Mouse (Mus musculus): ENCODE data around the gene Lmntd2. TPM values are rescaled to one million over a fixed set of nuclear protein-coding genes. Genes with fewer than 3 reads are reported as not detected.
A peak's percentile ranks its signal among the peaks of the same experiment; 100 is the strongest.

Lmntd2 gene
- polyA plus RNA-seq, 1 experiment from 2014 or later = 0.35 TPM

DNA sequence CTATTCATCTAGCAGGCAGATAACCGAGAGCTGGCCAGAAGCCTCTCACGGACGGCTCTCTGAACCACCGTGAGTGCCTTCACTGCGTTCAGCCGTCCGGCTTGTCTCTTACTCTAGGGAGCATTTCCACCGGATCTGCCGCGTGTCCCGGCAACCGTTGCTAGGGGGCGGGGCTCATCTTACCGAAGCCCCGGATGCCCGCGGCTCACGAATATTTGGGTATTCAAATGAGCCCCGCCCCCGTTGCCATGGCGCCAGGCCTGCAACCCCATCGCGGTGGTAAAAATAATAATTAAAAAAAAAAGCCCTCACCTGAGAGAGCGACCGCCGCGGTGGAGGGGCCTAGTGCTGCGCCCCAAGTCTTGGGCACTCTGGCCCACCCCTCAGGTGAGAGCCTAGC lies 19.1 kb downstream of the Lmntd2 start:
- ATAC-seq = peak; percentile 40; the same call in 1 of the 2 replicates
- under 1% methylated on average over 28 of the region's 28 CpGs for WGBS
- Histone ChIP-seq H3K4me1 (ENCODE audit: control insufficient read depth, insufficient read depth, low read depth, low read length) (peaks cover 19% of the 10 kb centered on the region), H3K9me3 (ENCODE audit: control insufficient read depth, low read length) (no peaks in the 10 kb centered on the region), H3K27ac (ENCODE audit: low read depth, low read length) (peak overlapping the region; percentile 82), H3K4me2 (ENCODE audit: low read length) (peak overlapping the region; percentile 99), H3K9ac (ENCODE audit: low read depth, low read length) (peak overlapping the region; percentile 71), H3K27me3 (replicated peaks; ENCODE audit: control insufficient read depth, insufficient read depth, low read length) (no peaks in the 10 kb centered on the region), H3K36me3 (ENCODE audit: control insufficient read depth, insufficient read depth, low read length) (peaks cover 21% of the 10 kb centered on the region), H3K4me3 (ENCODE audit: low read length) (peak overlapping the region; percentile 69)

- Histone ChIP-seq H3K27me3 (replicated peaks; ENCODE audit: control insufficient read depth, insufficient read depth, low read length) (no peaks in the 10 kb centered on the region), H3K27ac (ENCODE audit: low read depth, low read length) (peak overlapping the region; percentile 82), H3K4me1 (ENCODE audit: control insufficient read depth, insufficient read depth, low read depth, low read length) (peaks cover 19% of the 10 kb centered on the region), H3K4me2 (ENCODE audit: low read length) (peak overlapping the region; percentile 99), H3K4me3 (ENCODE audit: low read length) (peak overlapping the region; percentile 69), H3K9me3 (ENCODE audit: control insufficient read depth, low read length) (no peaks in the 10 kb centered on the region), H3K36me3 (ENCODE audit: control insufficient read depth, insufficient read depth, low read length) (peaks cover 23% of the 10 kb centered on the region), H3K9ac (ENCODE audit: low read depth, low read length) (peak overlapping the region; percentile 71)
- 0% methylated on average over 23 of the region's 23 CpGs for WGBS
- ATAC-seq = 0 out of 2 replicates have a peak, but pooled peaks have one; percentile 0
Observed at GRCm38 (mm10) chr7:141194409-141194808, 19.5 kb downstream of the Lmntd2 start.

DNA sequence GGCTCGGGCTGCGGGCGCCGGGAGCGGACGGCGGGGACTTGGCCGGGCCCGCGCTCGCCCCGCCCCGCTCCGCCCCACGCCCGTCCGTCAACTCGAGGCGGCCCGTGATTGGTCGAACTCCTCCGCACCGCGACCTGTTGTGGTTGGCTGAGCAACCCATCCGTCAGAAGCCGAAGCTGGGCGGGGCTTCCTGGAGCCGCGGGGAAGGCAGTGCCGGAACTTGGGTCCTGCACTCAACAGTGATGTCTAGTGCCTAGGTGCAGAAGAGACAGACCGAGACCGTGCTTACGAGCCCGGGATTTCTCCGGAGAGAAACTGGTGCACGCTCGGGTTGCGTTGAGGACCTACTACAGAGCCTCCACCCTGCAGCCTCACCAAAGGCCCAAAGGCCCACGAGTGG lies 19.9 kb downstream of the Lmntd2 start, which contains the start of the genes Hras and Lrrc56:
TSS of gene Hras (minus strand) at position 58 of the 400 bp plus-strand sequence.
TSS of gene Lrrc56 (plus strand) at position 210 of the 400 bp plus-strand sequence.
- peak within 1 kb of the TSS; percentile 87 for H3K27ac ChIP-seq (ENCODE audit: low read depth, low read length)
- peak; percentile 95 for ATAC-seq
- WGBS = under 1% methylated on average over 36 of the region's 39 CpGs
- no peaks in the 10 kb centered on the region for H3K9me3 ChIP-seq (ENCODE audit: control insufficient read depth, low read length)
- H3K4me3 ChIP-seq (ENCODE audit: low read length) = peak within 1 kb of the TSS; percentile 69
- H3K27me3 ChIP-seq (replicated peaks; ENCODE audit: control insufficient read depth, insufficient read depth, low read length) = no peaks in the 10 kb centered on the region
- peaks cover 26% of the 10 kb centered on the region for H3K36me3 ChIP-seq (ENCODE audit: control insufficient read depth, insufficient read depth, low read length)
- H3K9ac ChIP-seq (ENCODE audit: low read depth, low read length) = peak within 1 kb of the TSS; percentile 98
- H3K4me2 ChIP-seq (ENCODE audit: low read length) = peak within 1 kb of the TSS; percentile 99
- H3K4me1 ChIP-seq (ENCODE audit: control insufficient read depth, insufficient read depth, low read depth, low read length) = peaks cover 19% of the 10 kb centered on the region

GRCm38 (mm10) chr7:141193348-141193856 lies 20.5 kb downstream of the Lmntd2 start:
- H3K4me3 ChIP-seq (ENCODE audit: low read length) = peak overlapping the region; percentile 69
- peaks cover 26% of the 10 kb centered on the region for H3K36me3 ChIP-seq (ENCODE audit: control insufficient read depth, insufficient read depth, low read length)
- no peaks in the 10 kb centered on the region for H3K27me3 ChIP-seq (replicated peaks; ENCODE audit: control insufficient read depth, insufficient read depth, low read length)
- peak overlapping the region; percentile 98 for H3K9ac ChIP-seq (ENCODE audit: low read depth, low read length)
- H3K9me3 ChIP-seq (ENCODE audit: control insufficient read depth, low read length) = no peaks in the 10 kb centered on the region
- peak; percentile 59 for ATAC-seq
- 0% methylated on average over 26 of the region's 43 CpGs for WGBS
- peak overlapping the region; percentile 87 for H3K27ac ChIP-seq (ENCODE audit: low read depth, low read length)
- peak overlapping the region; percentile 99 for H3K4me2 ChIP-seq (ENCODE audit: low read length)
- H3K4me1 ChIP-seq (ENCODE audit: control insufficient read depth, insufficient read depth, low read depth, low read length) = peaks cover 19% of the 10 kb centered on the region

DNA sequence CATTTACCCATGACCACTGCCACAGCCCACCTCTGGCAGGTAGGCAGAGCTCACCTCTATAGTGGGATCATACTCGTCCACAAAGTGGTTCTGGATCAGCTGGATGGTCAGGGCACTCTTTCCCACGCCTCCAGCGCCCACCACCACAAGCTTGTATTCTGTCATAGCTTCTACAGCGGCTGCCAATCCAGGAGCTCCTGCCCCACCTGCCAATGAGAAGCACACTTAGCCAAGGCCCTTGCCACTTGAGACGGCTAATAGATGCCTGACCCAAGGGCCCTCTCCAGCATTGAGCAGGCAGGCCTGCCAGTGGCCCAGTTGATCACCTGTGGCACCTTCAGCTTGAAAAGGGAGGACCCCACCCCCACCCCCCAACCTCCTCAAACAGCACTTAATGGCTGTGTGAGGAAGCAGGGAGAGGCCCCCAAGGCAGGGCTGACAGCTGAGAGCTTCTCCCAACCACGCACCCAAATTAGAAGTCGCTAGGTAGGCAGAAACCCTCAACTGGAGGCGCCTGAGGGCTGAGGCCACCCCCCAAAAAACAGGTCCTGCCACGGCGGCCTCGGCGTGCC lies 21.0 kb downstream of the Lmntd2 start:
- ATAC-seq = no peak
- Histone ChIP-seq H3K4me1 (ENCODE audit: control insufficient read depth, insufficient read depth, low read depth, low read length) (peaks cover 19% of the 10 kb centered on the region), H3K9ac (ENCODE audit: low read depth, low read length) (peak overlapping the region; percentile 98), H3K27me3 (replicated peaks; ENCODE audit: control insufficient read depth, insufficient read depth, low read length) (no peaks in the 10 kb centered on the region), H3K9me3 (ENCODE audit: control insufficient read depth, low read length) (no peaks in the 10 kb centered on the region), H3K36me3 (ENCODE audit: control insufficient read depth, insufficient read depth, low read length) (peaks cover 26% of the 10 kb centered on the region), H3K4me2 (ENCODE audit: low read length) (peak overlapping the region; percentile 99), H3K4me3 (ENCODE audit: low read length) (peak overlapping the region; percentile 69), H3K27ac (ENCODE audit: low read depth, low read length) (peak overlapping the region; percentile 87; the same call in 1 of the 2 replicates)
- 30% methylated on average over 12 of the region's 12 CpGs for WGBS

- H3K27ac ChIP-seq (ENCODE audit: low read depth, low read length) = no peak overlapping the region
- WGBS = 88% methylated on average over 24 of the region's 24 CpGs
- peaks cover 26% of the 10 kb centered on the region for H3K36me3 ChIP-seq (ENCODE audit: control insufficient read depth, insufficient read depth, low read length)
- peaks cover 19% of the 10 kb centered on the region for H3K4me1 ChIP-seq (ENCODE audit: control insufficient read depth, insufficient read depth, low read depth, low read length)
- no peak for ATAC-seq
- no peaks in the 10 kb centered on the region for H3K27me3 ChIP-seq (replicated peaks; ENCODE audit: control insufficient read depth, insufficient read depth, low read length)
- H3K4me3 ChIP-seq (ENCODE audit: low read length) = no peak overlapping the region; the same call in 1 of the 2 replicates
- H3K9ac ChIP-seq (ENCODE audit: low read depth, low read length) = no peak overlapping the region
- peak overlapping the region; percentile 99 for H3K4me2 ChIP-seq (ENCODE audit: low read length)
- no peaks in the 10 kb centered on the region for H3K9me3 ChIP-seq (ENCODE audit: control insufficient read depth, low read length)
Observed at GRCm38 (mm10) chr7:141191796-141192685, 21.8 kb downstream of the Lmntd2 start.

GRCm38 (mm10) chr7:141191036-141191435 lies 22.8 kb downstream of the Lmntd2 start:
- Histone ChIP-seq H3K27me3 (replicated peaks; ENCODE audit: control insufficient read depth, insufficient read depth, low read length) (no peaks in the 10 kb centered on the region), H3K4me3 (ENCODE audit: low read length) (no peak overlapping the region), H3K4me2 (ENCODE audit: low read length) (no peak overlapping the region), H3K9ac (ENCODE audit: low read depth, low read length) (no peak overlapping the region), H3K36me3 (ENCODE audit: control insufficient read depth, insufficient read depth, low read length) (peaks cover 26% of the 10 kb centered on the region), H3K9me3 (ENCODE audit: control insufficient read depth, low read length) (no peaks in the 10 kb centered on the region), H3K4me1 (ENCODE audit: control insufficient read depth, insufficient read depth, low read depth, low read length) (peaks cover 19% of the 10 kb centered on the region), H3K27ac (ENCODE audit: low read depth, low read length) (no peak overlapping the region)
- WGBS = 91% methylated on average over 14 of the region's 14 CpGs
- ATAC-seq = no peak

- no peak overlapping the region for H3K4me2 ChIP-seq (ENCODE audit: low read length)
- no peak overlapping the region for H3K27ac ChIP-seq (ENCODE audit: low read depth, low read length)
- no peaks in the 10 kb centered on the region for H3K27me3 ChIP-seq (replicated peaks; ENCODE audit: control insufficient read depth, insufficient read depth, low read length)
- no peak overlapping the region for H3K4me3 ChIP-seq (ENCODE audit: low read length)
- no peak overlapping the region for H3K9ac ChIP-seq (ENCODE audit: low read depth, low read length)
- no peak for ATAC-seq
- H3K36me3 ChIP-seq (ENCODE audit: control insufficient read depth, insufficient read depth, low read length) = peaks cover 26% of the 10 kb centered on the region
- WGBS = 100% methylated on average over 3 of the region's 3 CpGs
- peaks cover 16% of the 10 kb centered on the region for H3K4me1 ChIP-seq (ENCODE audit: control insufficient read depth, insufficient read depth, low read depth, low read length)
- no peaks in the 10 kb centered on the region for H3K9me3 ChIP-seq (ENCODE audit: control insufficient read depth, low read length)
Observed at GRCm38 (mm10) chr7:141190220-141190619, 23.7 kb downstream of the Lmntd2 start.

- no peaks in the 10 kb centered on the region for H3K9me3 ChIP-seq (ENCODE audit: control insufficient read depth, low read length)
- H3K4me2 ChIP-seq (ENCODE audit: low read length) = no peak overlapping the region
- H3K4me3 ChIP-seq (ENCODE audit: low read length) = no peak overlapping the region
- WGBS = 95% methylated on average over 3 of the region's 3 CpGs
- no peak overlapping the region for H3K27ac ChIP-seq (ENCODE audit: low read depth, low read length)
- H3K9ac ChIP-seq (ENCODE audit: low read depth, low read length) = no peak overlapping the region
- H3K4me1 ChIP-seq (ENCODE audit: control insufficient read depth, insufficient read depth, low read depth, low read length) = peaks cover 11% of the 10 kb centered on the region
- H3K36me3 ChIP-seq (ENCODE audit: control insufficient read depth, insufficient read depth, low read length) = peaks cover 26% of the 10 kb centered on the region
- no peak for ATAC-seq
- no peaks in the 10 kb centered on the region for H3K27me3 ChIP-seq (replicated peaks; ENCODE audit: control insufficient read depth, insufficient read depth, low read length)
Observed at GRCm38 (mm10) chr7:141188733-141189132, 25.1 kb downstream of the Lmntd2 start.

Data from hindbrain, embryonic 16.5 days (tissue).